Mouse (Mus musculus) forebrain, embryonic 10.5 days (tissue): Measurements from ENCODE around the gene Tmem163. TPM values are rescaled to one million over a fixed set of nuclear protein-coding genes. Genes with fewer than 3 reads are reported as not detected.
A peak's percentile ranks its signal among the peaks of the same experiment; 100 is the strongest.

Experiments
- DNase-seq: peaks from one replicate; pipeline ENCODE4 v3.0.0-alpha.2; 2017; ENCODE audit warnings: low spot score; ENCODE audit errors: extremely low spot score
- H3K27ac ChIP-seq: fragments of 300-500 bp; sonication (generic); 2 replicates; pipeline ENCODE4 v1.5.1; 2016; ENCODE audit warnings: mild to moderate bottlenecking
- H3K27me3 ChIP-seq: fragments of 300-500 bp; sonication (generic); 2 replicates; pipeline ENCODE4 v1.6.1; 2016; ENCODE audit warnings: mild to moderate bottlenecking; ENCODE audit not compliant: poor library complexity, severe bottlenecking
- H3K36me3 ChIP-seq: fragments of 300-500 bp; sonication (generic); replicated peaks from 2 replicates; pipeline ENCODE4 v1.6.1; 2016; ENCODE audit warnings: mild to moderate bottlenecking, moderate library complexity
- H3K4me1 ChIP-seq: fragments of 300-500 bp; sonication (generic); 2 replicates; pipeline ENCODE4 v1.6.1; 2016
- H3K4me3 ChIP-seq: fragments of 300-500 bp; sonication (generic); 2 replicates; pipeline ENCODE4 v1.5.1; 2016; ENCODE audit warnings: mild to moderate bottlenecking, moderate library complexity
- H3K9me3 ChIP-seq: fragments of 300-500 bp; sonication (generic); 2 replicates; pipeline ENCODE4 v1.6.1; 2016; ENCODE audit warnings: mild to moderate bottlenecking, moderate library complexity
- WGBS: fragments of 180-500 bp; shearing (Covaris S2); methylation state at CpG from one replicate; pipeline ENCODE4 v1.1.7; 2016; 5-methylcytosine and 5-hydroxymethylcytosine counted together
- polyA plus RNA-seq: library from polyadenylated mRNA; unstranded; fragments of >200 nt; fragmentation: Nextera tagmentation; extraction: Ambion mirVana; gene quantifications from 2 replicates; pipeline ENCODE4 v1.2.1, GENCODE M21; 2016

Tmem163 gene
- polyA plus RNA-seq = 9.8 and 9.9 TPM in 2 replicates

DNA sequence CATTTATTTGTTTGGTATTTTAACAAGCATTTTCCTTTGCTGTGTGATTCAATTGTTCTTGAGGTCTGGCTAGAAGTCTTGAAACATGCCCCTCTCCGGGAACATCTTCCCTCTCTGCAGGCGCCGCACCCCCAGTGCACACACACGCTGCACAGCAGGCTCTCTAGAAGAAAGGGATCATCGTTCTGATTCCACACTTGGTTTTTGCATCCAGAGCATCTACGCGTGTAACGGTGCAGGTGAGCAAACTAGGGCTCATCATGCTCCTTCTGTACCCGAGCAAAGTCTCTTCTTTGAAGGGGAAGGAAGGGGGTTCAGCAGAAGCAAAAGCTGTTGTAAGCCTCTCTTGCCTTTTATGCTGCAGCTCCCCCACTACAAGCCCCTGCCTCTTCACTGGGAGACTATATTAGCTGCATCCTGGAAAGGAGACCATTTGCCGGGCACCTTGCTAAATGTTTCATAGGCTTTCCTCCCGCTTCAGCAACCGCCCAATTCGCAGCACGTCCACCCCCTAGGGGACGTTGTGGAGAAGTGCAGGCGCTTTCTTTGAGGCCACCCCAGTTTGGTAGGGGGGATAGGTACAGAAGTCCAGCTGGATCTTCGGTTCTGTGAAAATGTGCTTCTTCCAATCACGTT, at the start of gene Tmem163:
Gene Tmem163, minus strand, starts transcription at position 51 of the 636 bp plus-strand sequence.
- no peaks in the 10 kb centered on the region for H3K36me3 ChIP-seq
- no peaks in the 10 kb centered on the region for H3K9me3 ChIP-seq
- peak within 1 kb of the TSS; percentile 67 for H3K4me3 ChIP-seq
- H3K27ac ChIP-seq = peak within 1 kb of the TSS; percentile 84
- peak; percentile 64 for DNase-seq
- peaks cover 45% of the 10 kb centered on the region for H3K4me1 ChIP-seq
- H3K27me3 ChIP-seq = peaks cover 59% of the 10 kb centered on the region
- 9% methylated on average over 18 of the region's 18 CpGs for WGBS

DNA sequence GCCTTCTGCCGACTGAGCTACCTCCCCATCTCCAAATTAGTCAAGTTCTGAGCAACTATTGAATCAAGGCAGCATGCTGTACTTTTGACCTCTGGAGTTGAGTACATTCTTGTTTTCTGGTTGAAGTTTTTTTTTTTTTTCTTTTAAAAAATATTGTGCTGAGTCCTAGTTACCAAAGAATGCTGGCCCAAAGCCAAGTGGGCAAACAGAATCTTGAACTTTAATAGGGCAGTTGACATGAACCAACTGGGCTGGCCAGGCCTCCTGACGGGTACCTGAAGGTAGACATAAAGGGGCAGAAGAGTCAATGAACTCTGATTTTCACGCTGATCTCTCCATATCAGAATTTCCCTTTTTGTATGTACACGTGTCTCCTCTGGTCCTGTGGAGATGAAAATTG, 49.7 kb upstream of the Tmem163 start, which contains the start of gene Acmsd:
Gene Acmsd, plus strand, starts transcription at position 318 of the 400 bp plus-strand sequence.
- no peaks in the 10 kb centered on the region for H3K9me3 ChIP-seq
- H3K4me1 ChIP-seq = peaks cover 6% of the 10 kb centered on the region; the same call in 1 of the 2 replicates
- DNase-seq = no peak
- no peaks in the 10 kb centered on the region for H3K27me3 ChIP-seq
- H3K27ac ChIP-seq = no peak within 1 kb of the TSS
- no peaks in the 10 kb centered on the region for H3K36me3 ChIP-seq
- WGBS = 94% methylated on average over 4 of the region's 4 CpGs
- no peak within 1 kb of the TSS for H3K4me3 ChIP-seq

DNA sequence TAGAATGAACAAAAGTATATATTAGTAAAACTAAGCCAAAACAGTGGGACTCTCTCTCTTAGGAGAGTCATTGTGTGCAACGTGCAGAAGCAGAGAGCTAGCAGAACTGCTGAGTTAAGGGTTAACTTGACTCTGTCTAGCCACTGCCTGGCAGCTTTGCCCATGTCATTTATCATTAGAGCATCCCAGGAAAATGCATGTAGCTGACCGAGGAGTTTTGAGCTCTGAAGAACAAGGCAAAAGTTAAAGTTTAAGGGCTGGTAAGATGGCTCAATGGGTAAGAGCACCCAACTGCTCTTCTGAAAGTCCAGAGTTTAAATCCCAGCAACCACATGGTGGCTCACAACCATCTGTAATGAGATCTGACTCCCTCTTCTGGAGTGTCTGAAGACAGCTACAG, 44.2 kb upstream of the Tmem163 start:
- Histone ChIP-seq H3K36me3 (no peaks in the 10 kb centered on the region), H3K4me3 (no peak overlapping the region), H3K27ac (no peak overlapping the region), H3K9me3 (no peaks in the 10 kb centered on the region), H3K4me1 (no peaks in the 10 kb centered on the region), H3K27me3 (no peaks in the 10 kb centered on the region)
- no peak for DNase-seq
- 63% methylated on average over 2 of the region's 2 CpGs for WGBS

DNA sequence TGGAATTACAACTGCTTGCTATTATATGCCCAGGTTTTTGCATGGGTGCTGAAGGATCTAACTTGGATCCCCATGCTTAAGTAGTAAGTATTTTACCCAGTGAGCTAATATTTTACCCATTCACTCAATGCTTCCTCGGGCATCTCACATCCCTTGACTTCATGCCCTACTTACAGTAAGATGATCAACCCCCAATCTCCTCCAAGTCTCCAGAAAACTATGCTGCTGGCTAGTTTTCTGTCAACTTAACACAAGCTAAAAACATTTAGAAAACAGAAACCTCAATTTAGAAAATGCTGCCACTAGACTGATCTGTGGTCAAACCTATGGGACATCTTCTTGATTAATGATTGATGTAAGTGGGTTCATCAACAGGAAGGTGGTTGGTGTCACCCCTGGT, 38.9 kb upstream of the Tmem163 start:
- H3K27me3 ChIP-seq = no peaks in the 10 kb centered on the region
- no peak overlapping the region for H3K4me3 ChIP-seq
- no peaks in the 10 kb centered on the region for H3K36me3 ChIP-seq
- no peak for DNase-seq
- 87% methylated on average over 1 of the region's 1 CpGs for WGBS
- H3K9me3 ChIP-seq = no peaks in the 10 kb centered on the region
- no peaks in the 10 kb centered on the region for H3K4me1 ChIP-seq
- no peak overlapping the region for H3K27ac ChIP-seq

DNA sequence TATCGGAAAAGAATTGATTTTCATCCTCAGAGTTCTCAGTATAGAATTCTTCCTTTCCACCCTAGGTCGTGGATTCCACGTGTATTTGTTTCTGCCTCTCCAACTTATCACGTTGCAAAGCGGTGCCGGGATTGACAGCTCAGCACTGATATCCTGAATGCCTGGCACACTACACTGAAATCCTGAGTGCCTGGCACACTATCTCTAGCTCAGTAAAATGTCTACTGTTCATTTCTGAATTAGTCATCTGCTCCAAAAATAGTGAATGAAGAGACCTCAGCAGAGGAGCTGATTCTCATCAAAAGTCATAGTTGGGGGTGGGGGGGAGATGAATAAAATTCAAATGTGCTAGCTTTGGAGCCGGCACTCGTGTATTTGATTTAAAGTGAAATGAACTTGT, 37.1 kb upstream of the Tmem163 start:
- 94% methylated on average over 8 of the region's 8 CpGs for WGBS

DNA sequence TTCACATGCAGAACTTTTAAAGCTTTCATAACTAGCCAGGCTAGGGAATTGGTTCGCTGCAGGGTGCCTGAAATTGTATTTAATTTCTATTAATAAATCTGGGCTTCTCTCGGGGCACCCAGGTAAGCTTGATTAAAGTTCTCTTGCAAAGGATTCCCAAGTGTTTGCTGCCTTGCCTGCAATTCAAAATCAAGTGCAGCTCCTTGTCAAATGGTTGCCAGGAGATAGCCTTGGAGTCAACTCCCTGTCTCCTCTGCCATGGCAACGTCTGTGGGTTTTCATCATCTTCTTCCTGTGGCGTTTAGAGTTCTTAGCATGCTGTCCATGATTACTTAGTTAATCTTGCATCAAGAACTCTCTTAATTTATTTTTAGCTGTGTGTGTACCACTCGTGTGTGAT, 26.9 kb upstream of the Tmem163 start:
- no peak overlapping the region for H3K27ac ChIP-seq
- DNase-seq = no peak
- WGBS = 86% methylated on average over 5 of the region's 5 CpGs

More for the DNA sequence above, 37.1 kb upstream of the Tmem163 start:
- H3K4me3 ChIP-seq = no peak overlapping the region
- H3K9me3 ChIP-seq = no peaks in the 10 kb centered on the region
- no peak for DNase-seq
- no peak overlapping the region for H3K27ac ChIP-seq
- H3K27me3 ChIP-seq = no peaks in the 10 kb centered on the region
- H3K4me1 ChIP-seq = no peaks in the 10 kb centered on the region
- no peaks in the 10 kb centered on the region for H3K36me3 ChIP-seq

DNA sequence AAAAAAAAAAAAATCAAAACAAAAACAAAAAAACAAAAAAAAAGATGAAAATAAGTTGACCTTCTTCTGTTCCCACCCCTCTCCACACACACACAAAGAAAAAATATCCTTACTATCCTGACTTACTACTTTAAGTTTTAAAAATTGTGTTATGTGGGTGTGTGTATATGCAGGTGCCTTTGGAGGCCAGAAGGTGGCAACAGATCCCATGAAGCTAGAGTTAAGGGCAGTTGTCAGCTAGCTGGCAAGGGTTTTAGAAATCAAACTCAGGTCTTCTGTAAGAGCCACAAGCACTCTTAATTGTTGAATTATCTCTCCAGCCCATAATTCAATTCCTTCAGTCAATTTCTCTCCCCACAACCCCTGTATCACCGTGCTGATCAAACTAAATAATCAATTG, 22.8 kb upstream of the Tmem163 start:
- Histone ChIP-seq H3K36me3 (no peaks in the 10 kb centered on the region), H3K27me3 (no peaks in the 10 kb centered on the region), H3K4me3 (no peak overlapping the region), H3K4me1 (no peaks in the 10 kb centered on the region), H3K27ac (no peak overlapping the region), H3K9me3 (no peaks in the 10 kb centered on the region)
- no peak for DNase-seq
- 76% methylated on average over 1 of the region's 1 CpGs for WGBS

More for the DNA sequence above, 26.9 kb upstream of the Tmem163 start:
- Histone ChIP-seq H3K27me3 (no peaks in the 10 kb centered on the region), H3K9me3 (no peaks in the 10 kb centered on the region), H3K36me3 (no peaks in the 10 kb centered on the region), H3K4me1 (no peaks in the 10 kb centered on the region), H3K4me3 (no peak overlapping the region)

DNA sequence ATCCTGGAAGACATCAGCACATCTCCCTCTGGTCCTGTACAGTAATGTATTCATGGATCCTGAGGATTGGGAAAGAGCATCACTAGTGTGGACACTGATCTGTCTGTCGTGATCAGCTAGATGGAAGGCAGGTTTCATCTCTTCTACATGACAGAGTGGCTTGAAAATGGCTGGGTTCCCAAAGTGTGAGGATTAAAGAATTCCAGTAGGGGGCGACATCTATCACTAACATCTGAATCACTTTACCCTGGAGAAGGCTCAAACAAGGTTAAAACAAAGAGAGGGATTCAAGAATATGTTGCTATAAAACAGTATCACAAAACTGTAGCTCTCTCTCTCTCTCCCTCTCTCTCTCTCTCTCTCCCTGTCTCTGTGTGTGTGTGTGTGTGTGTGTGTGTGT, 17.2 kb upstream of the Tmem163 start:
- H3K4me3 ChIP-seq = no peak overlapping the region
- H3K4me1 ChIP-seq = no peaks in the 10 kb centered on the region
- WGBS = 19% methylated on average over 2 of the region's 2 CpGs
- H3K9me3 ChIP-seq = no peaks in the 10 kb centered on the region
- no peak overlapping the region for H3K27ac ChIP-seq
- H3K36me3 ChIP-seq = no peaks in the 10 kb centered on the region
- no peak for DNase-seq
- H3K27me3 ChIP-seq = no peaks in the 10 kb centered on the region

DNA sequence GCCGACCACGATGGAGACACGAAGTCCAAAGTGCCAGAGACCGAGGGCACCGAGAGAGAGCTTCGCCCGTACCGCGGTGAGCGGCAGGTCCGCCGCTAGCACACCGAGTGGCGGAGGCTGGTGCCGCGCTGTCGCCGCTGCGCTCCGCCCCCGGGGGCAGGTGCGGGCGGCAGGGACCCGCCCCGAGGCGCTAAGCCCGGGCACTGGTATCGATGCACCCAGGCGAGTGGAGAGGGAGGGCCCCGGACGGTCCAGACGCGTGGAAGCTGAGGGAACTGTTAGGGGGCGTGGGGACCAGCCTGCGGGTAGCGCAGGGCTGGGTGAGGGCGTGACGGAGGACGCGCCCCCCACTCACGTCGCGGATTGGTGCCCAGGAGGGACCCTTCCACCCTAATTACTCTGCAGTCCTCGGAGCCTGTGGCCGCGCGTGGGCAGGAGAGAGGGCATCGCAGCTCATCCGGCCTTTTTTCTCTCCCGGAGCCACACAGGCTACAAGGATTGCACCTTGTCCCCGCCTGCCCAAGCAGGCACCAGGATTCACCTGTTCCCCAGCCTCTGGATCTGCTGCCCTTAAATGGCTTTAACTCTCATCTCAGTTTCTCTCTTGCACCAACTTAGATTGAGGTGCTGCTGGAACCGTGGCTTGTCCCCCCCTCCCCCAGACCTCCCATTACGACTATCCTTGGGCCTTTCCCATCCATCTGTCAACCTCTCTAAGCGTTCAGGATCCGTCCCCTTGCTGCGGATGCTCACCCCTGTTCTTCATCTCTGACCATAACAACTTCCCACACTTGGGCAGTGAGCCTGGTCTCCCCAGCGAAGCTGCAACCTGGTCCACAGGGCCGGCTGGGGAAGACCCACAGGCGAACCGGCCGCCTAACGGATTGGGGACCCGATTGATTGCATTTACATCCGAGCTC, 1.4 kb downstream of the Tmem163 start:
- WGBS = 2% methylated on average over 63 of the region's 64 CpGs
- Histone ChIP-seq H3K4me1 (peaks cover 45% of the 10 kb centered on the region), H3K9me3 (no peaks in the 10 kb centered on the region), H3K4me3 (peak overlapping the region; percentile 67), H3K27ac (peak overlapping the region; percentile 84), H3K36me3 (no peaks in the 10 kb centered on the region), H3K27me3 (peaks cover 71% of the 10 kb centered on the region)
- DNase-seq = peak; percentile 47

DNA sequence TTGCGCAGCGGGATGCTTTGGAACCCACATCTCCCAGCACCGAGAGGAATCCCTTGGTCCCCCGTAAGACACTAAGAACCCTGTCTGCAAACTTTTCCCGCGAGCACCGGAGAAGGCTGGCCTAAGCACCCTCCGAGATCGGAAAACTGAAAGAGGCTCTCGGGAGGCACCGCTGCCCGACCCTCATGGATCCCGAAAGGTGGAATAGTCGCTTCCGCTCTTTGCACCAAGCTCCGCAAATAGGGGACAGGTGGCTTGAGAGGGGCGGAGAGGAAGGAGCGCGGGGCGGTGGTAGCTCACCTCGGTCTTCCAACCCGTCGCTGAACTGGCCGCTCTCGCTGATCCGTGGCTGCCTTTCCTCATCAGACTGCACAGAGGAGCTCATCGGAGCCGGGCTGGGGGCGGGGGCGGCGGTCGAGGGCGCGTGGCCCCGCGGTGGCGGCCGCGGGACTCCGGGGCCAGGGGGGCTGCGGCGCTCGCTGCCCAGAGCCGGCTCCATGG, 2.2 kb downstream of the Tmem163 start:
- Histone ChIP-seq H3K9me3 (no peaks in the 10 kb centered on the region), H3K27ac (peak overlapping the region; percentile 84), H3K4me1 (peaks cover 45% of the 10 kb centered on the region), H3K27me3 (peaks cover 71% of the 10 kb centered on the region), H3K36me3 (no peaks in the 10 kb centered on the region), H3K4me3 (peak overlapping the region; percentile 67)
- under 1% methylated on average over 43 of the region's 44 CpGs for WGBS
- DNase-seq = peak; percentile 53

DNA sequence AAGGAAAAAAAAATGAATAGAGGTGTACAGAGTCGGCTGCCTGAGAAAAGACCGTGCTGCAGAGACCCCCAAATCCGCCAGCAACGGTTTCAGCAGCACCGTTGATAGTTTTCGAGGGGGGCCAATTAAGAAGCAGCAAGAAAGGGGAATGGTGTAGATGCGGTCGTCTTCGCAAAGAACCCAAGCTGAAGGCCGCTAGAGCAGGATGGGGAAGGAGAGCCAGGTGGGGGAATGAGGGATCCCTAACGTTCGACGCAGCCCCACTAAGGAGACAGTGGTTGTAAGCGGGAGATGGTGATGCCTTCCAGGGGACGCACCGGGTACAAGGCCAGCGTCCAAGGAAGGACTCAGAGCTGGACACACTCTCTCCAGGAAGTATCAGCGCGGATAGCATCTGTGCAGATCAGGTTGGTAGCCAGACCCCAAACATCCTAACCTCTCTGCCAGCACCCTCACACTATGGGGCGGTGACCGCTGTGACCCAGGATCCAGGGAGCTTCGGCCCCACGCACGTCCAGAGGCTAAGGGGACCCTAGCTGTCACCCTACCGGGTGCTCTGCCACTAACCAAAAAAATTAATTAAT, 2.7 kb downstream of the Tmem163 start:
- Histone ChIP-seq H3K4me1 (peaks cover 45% of the 10 kb centered on the region), H3K4me3 (peak overlapping the region; percentile 67), H3K9me3 (no peaks in the 10 kb centered on the region), H3K36me3 (no peaks in the 10 kb centered on the region), H3K27me3 (peaks cover 71% of the 10 kb centered on the region), H3K27ac (peak overlapping the region; percentile 84)
- 2% methylated on average over 25 of the region's 25 CpGs for WGBS
- DNase-seq = peak; percentile 15

DNA sequence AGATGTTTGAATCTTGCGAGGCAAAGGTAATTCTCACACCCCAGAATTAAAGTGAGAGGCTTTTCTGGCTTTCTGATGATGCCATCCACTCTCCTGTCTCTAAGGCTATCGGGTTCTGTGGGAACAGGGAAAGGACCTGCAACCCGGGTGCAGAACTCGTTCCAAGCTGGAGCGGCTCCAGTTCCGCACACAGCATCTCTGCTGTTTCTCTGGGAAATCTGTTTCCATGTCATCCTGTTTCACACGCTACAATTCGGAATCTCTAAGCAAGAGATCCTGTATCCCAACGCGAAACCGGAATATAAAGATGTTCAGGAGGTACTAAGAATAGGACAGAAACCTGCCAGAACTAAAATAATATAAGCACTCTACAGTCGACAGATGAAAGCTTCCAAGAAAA, 3.2 kb downstream of the Tmem163 start:
- WGBS = 24% methylated on average over 12 of the region's 12 CpGs
- H3K27ac ChIP-seq = peak overlapping the region; percentile 84; the same call in 1 of the 2 replicates
- no peak for DNase-seq
- H3K36me3 ChIP-seq = no peaks in the 10 kb centered on the region
- H3K4me1 ChIP-seq = peaks cover 45% of the 10 kb centered on the region
- peak overlapping the region; percentile 67 for H3K4me3 ChIP-seq
- H3K9me3 ChIP-seq = no peaks in the 10 kb centered on the region
- H3K27me3 ChIP-seq = peaks cover 71% of the 10 kb centered on the region
